Mouse (Mus musculus) liver, embryonic 14.5 days (tissue): ENCODE measurements around the gene Kras.

Experiments used
- CTCF ChIP-seq: IDR thresholded peaks from 2 replicates; pipeline ENCODE4 v1.5.1; 2016; ENCODE audit warnings: antibody characterized with exemption, low read depth, control low read depth
- EP300 ChIP-seq: IDR thresholded peaks from 2 replicates; pipeline ENCODE4 v1.6.1; 2016; ENCODE audit warnings: antibody characterized with exemption, low read depth

GRCm38 (mm10) chr6:145250185-145250791, at the start of gene Kras:
- TF ChIP-seq CTCF, result no peak
- no peak for TF ChIP-seq EP300
